Mouse (Mus musculus) gastrocnemius, adult 2 months (tissue): ENCODE data around the gene Calcb. TPM values are rescaled to one million over a fixed set of nuclear protein-coding genes. Genes with fewer than 3 reads are reported as not detected.
"Not testable (repeated sequence)": the region's sequence is repeated elsewhere in the genome, so short reads cannot be mapped to it uniquely, and the experiment has no call there.

Source experiments
- DNase-seq: peaks from one replicate; pipeline ENCODE4 v3.0.0; 2022
- H3K27ac ChIP-seq: fragments of 200-600 bp; 2 replicates; pipeline ENCODE4 v1.8.1; 2022; ENCODE audit warnings: mild to moderate bottlenecking
- H3K4me3 ChIP-seq: fragments of 200-600 bp; 2 replicates; pipeline ENCODE4 v1.8.1; 2022; ENCODE audit warnings: mild to moderate bottlenecking, moderate library complexity
- CTCF ChIP-seq: fragments of 200-600 bp; IDR thresholded peaks from 2 replicates; pipeline ENCODE4 v1.8.1; 2022; ENCODE audit warnings: antibody characterized with exemption, mild to moderate bottlenecking, moderate library complexity
- intact Hi-C: fragments of 180-260 bp; cut with DNase I; formaldehyde crosslinking; loops from one replicate; pipeline ENCODE4 v1.15.1; 2025
- long read RNA-seq, 2 experiments: library from polyadenylated mRNA; stranded (forward); transcript quantifications; one replicate each; pipeline ENCODE4 v2.0.0; 2021
- total RNA-seq, 2 experiments: library from RNA; stranded (reverse); gene quantifications; 2 replicates each; pipeline ENCODE4 v1.2.3; 2021

Gene Calcb
- total RNA-seq = not detected
- long read RNA-seq, experiment 1 = 0 reads
- long read RNA-seq, experiment 2 = 0 reads

DNA sequence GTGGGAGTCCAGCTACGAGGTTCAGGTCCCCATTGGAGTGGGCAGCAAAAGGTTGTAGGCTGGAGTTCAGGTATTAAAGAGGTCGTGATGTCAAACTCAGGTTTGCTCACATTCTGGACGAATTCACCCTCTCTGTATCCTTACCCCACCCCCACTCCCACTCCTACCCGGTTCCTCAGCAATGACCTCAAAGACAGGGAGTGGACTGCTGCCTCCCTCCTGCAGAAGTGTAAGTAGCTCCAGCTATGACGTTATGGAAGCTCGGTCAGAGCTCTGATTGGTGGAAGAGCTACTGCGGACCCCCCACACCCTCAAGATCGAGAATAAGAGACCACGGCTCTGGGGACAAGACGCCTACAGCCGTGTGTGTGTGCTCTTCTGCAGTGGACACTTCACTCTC, at the start of gene Calcb:
Gene Calcb (plus strand): TSS at position 344 of the 400 bp plus-strand sequence.
- no peak for DNase-seq
- TF ChIP-seq CTCF = no peak
- Histone ChIP-seq H3K27ac (no peak within 1 kb of the TSS), H3K4me3 (peak within 1 kb of the TSS; percentile 13; the same call in 1 of the 2 replicates)
- intact Hi-C loops = no loop called here

DNA sequence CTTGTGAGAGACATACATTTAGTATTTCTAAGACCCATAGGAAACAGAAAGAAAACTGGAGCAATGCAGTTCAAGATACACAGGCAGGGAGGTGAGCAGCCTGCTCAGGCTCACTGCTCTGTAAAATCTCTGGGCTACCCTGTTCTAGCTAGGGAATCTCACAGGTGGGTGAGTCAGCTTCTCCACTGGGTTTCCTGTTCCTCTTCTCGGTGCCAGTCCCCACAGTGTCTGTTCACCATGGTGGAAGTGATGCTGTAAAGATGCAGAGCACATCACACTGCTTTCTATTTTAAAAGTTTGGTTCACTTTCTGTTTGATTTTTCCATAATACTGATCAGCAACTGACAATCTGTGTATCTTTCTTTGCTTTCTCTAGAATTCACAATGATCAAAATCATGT, 47.0 kb upstream of the Calcb start:
- no peak for DNase-seq
- intact Hi-C loops = loop anchor here (5.0 kb wide), 1 partner anchor 89 kb away; no protein-coding TSS in a partner anchor
- Histone ChIP-seq H3K4me3 (no peak overlapping the region), H3K27ac (no peak overlapping the region)
- no peak for TF ChIP-seq CTCF

DNA sequence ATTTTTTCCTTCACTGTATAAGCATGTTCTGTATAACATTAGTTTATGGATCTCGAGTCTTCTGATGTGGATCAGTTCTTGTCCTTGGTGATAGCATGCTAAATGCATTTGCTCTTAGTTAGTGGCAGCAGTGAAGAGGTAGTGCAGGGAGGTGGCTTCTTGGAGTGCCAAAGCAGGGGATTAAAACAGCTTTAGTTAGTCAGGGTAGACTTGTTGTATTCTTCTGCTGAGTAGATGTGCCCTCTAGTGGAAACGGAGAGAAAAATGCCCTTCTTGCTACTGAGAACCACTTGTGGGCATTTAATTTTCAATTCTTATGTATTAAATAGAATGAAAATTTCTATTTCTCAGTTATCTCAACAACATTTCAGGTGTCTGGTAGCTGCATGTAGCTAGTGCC, 45.7 kb upstream of the Calcb start:
- Histone ChIP-seq H3K4me3 (no peak overlapping the region), H3K27ac (no peak overlapping the region)
- intact Hi-C loops = loop anchor here (5.0 kb wide), 1 partner anchor 90 kb away; no protein-coding TSS in a partner anchor
- DNase-seq = no peak
- peak; percentile 52 for TF ChIP-seq CTCF

DNA sequence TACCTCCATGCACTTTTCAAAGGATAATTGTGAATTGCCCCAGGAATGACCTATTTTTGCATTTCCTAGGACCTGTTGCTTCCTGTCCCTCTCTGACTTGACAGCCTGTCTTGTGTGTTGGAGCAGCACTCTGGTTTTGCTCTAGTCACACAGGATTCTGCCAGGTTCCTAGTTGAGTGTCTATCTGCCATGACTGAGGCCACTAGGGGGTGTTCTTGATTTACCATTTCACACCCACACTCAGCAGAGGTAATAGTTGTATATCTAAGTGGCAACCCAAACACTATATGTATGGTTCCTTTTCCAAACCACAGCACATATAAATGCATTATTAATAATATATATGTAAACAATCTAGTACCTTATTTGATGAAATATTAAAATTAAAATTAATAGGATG, 26.1 kb upstream of the Calcb start:
- intact Hi-C loops = no loop called here
- no peak overlapping the region for H3K27ac ChIP-seq
- TF ChIP-seq CTCF = peak; percentile 31; the same call in 1 of the 2 replicates
- no peak overlapping the region for H3K4me3 ChIP-seq
- no peak for DNase-seq

DNA sequence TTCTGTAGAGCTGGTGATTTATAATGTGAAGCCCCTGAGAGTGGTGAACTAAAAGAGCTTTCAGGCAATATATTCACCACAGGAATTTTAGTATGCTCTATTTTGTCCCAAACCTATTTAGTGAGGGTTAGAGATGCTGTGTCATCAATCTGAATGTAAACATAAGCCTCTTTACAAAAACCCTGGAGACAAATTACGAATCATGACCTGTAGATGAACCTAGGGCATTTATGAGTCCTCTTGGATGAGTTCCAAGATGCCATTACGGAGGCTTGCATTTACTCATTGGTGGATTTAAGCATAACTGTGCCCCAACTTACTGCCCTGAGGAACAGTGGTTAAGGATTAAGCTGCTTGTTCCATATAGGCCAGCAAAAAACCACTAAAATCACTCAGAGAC, 17.6 kb upstream of the Calcb start:
- no peak for DNase-seq
- intact Hi-C loops = no loop called here
- Histone ChIP-seq H3K27ac (no peak overlapping the region), H3K4me3 (no peak overlapping the region)
- TF ChIP-seq CTCF = no peak

DNA sequence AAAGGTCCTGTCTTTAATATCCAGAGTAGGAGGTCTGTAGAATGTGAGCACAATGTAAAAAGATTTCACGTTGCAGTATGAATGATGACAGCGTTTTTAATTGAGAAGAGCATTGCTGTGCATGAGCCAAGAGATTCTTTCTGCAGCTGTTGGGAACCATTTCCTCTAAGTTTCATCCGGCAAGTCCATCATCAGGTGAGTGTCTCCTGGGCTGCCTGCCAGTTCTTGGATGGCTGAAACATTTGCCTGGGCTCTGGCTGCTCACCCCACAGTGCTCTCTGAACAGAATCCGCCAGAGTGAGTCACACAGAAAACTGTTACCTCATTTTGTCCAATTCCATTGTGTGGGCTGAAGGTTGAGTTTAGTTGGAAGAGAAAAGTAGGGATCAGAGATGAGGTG, 11.7 kb upstream of the Calcb start:
- intact Hi-C loops = no loop called here
- Histone ChIP-seq H3K27ac (no peak overlapping the region), H3K4me3 (no peak overlapping the region)
- DNase-seq = peak; percentile 29
- TF ChIP-seq CTCF = no peak

DNA sequence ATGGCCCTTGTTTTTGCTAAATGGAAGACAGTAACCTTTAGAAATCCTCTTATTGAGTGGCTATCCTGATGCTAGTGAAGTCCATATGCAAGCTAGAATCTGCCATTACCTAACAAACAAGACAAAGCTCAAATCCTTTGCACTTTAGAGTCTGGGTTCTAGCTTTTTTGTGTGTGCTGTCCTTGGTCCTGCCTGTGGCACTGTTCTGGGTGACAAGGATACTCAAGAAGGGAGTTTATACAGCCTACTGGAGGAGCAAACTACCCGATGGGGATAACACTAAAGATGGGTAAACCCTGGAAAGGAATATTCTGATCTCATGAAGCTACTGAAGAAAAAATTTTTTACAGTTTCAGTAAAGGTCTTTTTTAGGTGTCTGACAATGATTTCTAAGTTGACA, 11.0 kb upstream of the Calcb start:
- intact Hi-C loops = no loop called here

DNA sequence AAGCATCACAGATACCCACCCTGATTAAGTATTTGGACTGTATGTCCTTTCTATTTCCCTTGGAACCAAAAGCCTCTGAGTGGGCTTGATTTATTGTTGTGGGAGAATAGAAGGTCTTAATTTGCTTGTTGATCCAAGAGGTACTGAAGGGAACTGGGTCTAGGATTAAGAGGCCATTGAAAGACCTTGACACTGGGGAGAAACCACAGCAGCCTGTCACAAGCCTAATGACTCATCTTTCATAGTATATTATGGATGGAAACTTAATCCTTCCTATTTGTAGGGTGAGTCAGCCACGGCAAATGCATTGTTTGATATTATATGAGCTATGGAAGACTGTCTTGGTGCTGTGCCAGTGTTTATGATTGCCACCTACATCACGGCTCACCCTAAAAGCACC, 8.0 kb upstream of the Calcb start:
- no peak for TF ChIP-seq CTCF
- H3K4me3 ChIP-seq = no peak overlapping the region
- intact Hi-C loops = no loop called here
- DNase-seq = no peak
- H3K27ac ChIP-seq = no peak overlapping the region

More for the DNA sequence above, 11.0 kb upstream of the Calcb start:
- no peak for TF ChIP-seq CTCF
- H3K4me3 ChIP-seq = no peak overlapping the region
- H3K27ac ChIP-seq = no peak overlapping the region
- DNase-seq = no peak

DNA sequence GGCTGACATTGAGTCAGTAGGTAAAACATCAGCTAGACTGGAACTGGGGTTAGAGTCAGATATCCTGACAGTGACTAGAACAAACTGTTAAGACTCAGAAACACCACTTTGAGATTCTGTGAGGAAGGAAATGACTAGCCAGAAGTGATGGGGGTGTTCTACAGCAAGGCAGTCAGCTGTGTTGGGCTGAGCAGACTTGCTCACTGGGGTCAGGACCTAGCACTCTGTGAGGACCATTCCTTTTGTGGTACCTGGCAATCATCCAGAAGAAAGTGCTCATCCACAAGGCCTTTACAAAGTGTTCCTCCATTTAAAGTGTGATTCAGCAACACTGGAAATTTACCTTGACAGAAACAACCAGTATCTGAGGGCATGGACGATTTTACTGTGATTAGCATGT, 5.9 kb upstream of the Calcb start:
- TF ChIP-seq CTCF = no peak
- intact Hi-C loops = no loop called here
- no peak overlapping the region for H3K4me3 ChIP-seq
- no peak overlapping the region for H3K27ac ChIP-seq
- no peak for DNase-seq

DNA sequence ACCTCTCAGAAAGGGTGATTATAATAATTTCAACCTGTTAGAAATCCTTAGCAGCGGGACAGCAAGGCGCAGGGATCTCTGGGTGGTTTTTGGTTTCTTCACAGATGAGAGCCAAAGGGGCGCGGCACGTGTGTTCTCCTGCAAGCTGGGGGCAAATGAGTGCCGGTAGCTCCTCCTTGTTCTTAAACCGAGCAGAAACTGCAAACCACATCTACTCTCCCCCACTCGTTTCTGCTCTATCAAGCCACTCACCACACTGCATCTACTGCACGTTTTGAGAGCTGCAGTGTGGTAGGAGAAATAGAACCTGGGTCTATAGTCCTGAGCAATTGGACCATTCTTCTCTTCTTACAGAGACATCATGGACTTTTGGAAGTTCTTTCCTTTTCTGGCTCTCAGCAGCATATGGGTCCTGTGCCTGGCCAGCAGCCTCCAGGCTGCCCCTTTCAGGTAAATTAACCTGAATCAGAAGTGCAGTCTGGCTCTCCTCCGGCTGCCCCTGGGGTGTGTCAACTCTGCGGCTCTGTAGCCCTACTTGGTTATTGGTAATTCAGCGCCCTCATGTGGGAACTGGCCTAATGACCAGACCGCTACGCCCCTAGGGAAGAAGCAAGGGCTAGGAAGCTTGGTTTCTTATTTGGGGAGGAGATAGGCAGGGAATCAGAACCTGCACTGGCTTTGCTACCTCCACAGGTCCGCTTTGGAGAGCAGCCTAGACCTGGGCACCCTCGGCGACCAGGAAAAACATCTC, 1.1 kb downstream of the Calcb start:
- peak; percentile 41 for TF ChIP-seq CTCF
- Histone ChIP-seq H3K27ac (no peak overlapping the region), H3K4me3 (peak overlapping the region; percentile 13; the same call in 1 of the 2 replicates)
- intact Hi-C loops = loop anchor here (10.0 kb wide), 1 partner anchor 135 kb away; no protein-coding TSS in a partner anchor
- peak; percentile 19 for DNase-seq

DNA sequence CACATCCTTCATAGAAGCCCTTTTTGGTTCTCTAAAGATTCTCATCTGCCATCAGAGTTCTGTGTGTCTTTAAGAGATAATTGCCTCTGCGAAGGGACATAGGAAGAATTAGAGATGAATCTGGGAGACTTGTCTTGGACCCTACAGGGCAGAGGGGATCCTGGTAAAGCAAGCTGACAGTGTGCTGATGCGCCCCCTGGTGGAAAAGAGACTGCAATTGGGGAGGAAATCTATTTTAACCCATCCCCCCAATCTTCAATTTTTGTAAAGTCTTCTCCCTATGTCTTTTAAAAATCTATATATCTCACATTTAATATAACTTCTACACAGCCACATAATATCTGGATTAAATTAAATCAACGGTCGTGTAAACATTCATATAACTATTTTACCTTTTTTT, 11.3 kb downstream of the Calcb start:
- DNase-seq, H3K27ac ChIP-seq, H3K4me3 ChIP-seq: not testable (repeated sequence)
- TF ChIP-seq CTCF = peak; percentile 57
- intact Hi-C loops = loop anchor here (10.0 kb wide), 1 partner anchor 145 kb away; no protein-coding TSS in a partner anchor

DNA sequence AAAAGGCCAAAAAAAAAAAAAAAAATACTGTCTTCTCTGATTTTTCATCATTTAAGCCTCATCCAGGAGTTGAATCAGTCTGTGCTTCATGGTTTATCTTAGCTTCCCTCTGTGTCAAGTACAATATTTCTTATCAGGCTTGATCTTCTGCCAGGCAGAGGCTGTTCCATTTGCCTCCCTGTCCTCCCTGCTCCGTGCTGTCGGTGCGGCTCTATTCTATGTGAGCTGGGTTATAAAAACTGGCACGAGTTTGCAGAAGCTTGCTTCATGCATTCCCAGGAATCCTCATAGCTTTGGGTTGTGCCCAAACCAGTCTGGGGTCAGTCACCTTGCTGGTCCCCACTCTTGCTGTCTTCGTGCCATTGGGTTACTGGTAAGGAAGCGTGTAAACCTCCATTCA, 12.7 kb downstream of the Calcb start:
- no peak for TF ChIP-seq CTCF
- Histone ChIP-seq H3K27ac (no peak overlapping the region), H3K4me3 (no peak overlapping the region)
- intact Hi-C loops = loop anchor here (1.0 kb wide), 1 partner anchor 86 kb away; no protein-coding TSS in a partner anchor
- no peak for DNase-seq

DNA sequence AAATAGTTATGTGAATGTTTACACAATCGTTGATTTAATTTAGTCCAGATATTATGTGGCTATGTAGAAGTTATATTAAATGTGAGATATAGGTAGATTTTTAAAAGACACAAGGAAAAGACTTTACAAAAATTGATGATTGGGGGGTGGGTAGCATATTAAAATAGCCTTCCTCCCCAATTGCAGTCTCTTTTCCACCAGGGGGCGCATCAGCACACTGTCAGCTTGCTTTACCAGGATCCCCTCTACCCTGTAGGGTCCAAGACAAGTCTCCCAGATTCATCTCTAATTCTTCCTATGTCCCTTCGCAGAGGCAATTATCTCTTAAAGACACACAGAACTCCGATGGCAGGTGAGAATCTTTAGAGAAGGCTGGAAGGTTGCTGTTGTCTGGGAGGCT, 13.3 kb downstream of the Calcb start:
- H3K4me3 ChIP-seq, DNase-seq, H3K27ac ChIP-seq: not testable (repeated sequence)
- intact Hi-C loops = loop anchor here (1.0 kb wide), 1 partner anchor 86 kb away; no protein-coding TSS in a partner anchor
- peak; percentile 63 for TF ChIP-seq CTCF
